Mouse (Mus musculus) neural tube, embryonic 11.5 days (tissue): ENCODE measurements around the gene Tnfsf10. TPM values are rescaled to one million over a fixed set of nuclear protein-coding genes. Genes with fewer than 3 reads are reported as not detected.
"Not testable (repeated sequence)": the region's sequence is repeated elsewhere in the genome, so short reads cannot be mapped to it uniquely, and the experiment has no call there.

ENCODE experiments used
- ATAC-seq: fragments of 200-750 bp; cut with Nextera tagmentation; 2 replicates; pipeline ENCODE4 v1.8.0; 2017; ENCODE audit warnings: moderate number of reproducible peaks, mild to moderate bottlenecking, moderate TSS enrichment, moderate library complexity; ENCODE audit not compliant: insufficient read depth, low FRiP score, low TSS enrichment
- DNase-seq: peaks from one replicate; pipeline ENCODE4 v3.0.0-alpha.2; 2015; ENCODE audit warnings: low spot score
- H3K27ac ChIP-seq: fragments of 300-500 bp; sonication (generic); 2 replicates; pipeline ENCODE4 v1.5.1; 2014; ENCODE audit warnings: low read depth, mild to moderate bottlenecking, low read length
- H3K27me3 ChIP-seq: fragments of 300-500 bp; sonication (generic); 2 replicates; pipeline ENCODE4 v1.6.1; 2014; ENCODE audit warnings: mild to moderate bottlenecking, low read length, mixed read lengths; ENCODE audit not compliant: control insufficient read depth, insufficient read depth
- H3K36me3 ChIP-seq: fragments of 300-500 bp; sonication (generic); 2 replicates; pipeline ENCODE4 v1.6.1; 2014; ENCODE audit warnings: mild to moderate bottlenecking, low read length, moderate library complexity, mixed read lengths; ENCODE audit not compliant: control insufficient read depth, insufficient read depth
- H3K4me1 ChIP-seq: fragments of 300-500 bp; sonication (generic); 2 replicates; pipeline ENCODE4 v1.6.1; 2014; ENCODE audit warnings: low read length, mixed read lengths; ENCODE audit not compliant: control insufficient read depth, insufficient read depth
- H3K4me2 ChIP-seq: fragments of 300-500 bp; sonication (generic); 2 replicates; pipeline ENCODE4 v1.6.1; 2014; ENCODE audit warnings: low read depth, mild to moderate bottlenecking, moderate library complexity
- H3K4me3 ChIP-seq: fragments of 300-500 bp; sonication (generic); 2 replicates; pipeline ENCODE4 v1.5.1; 2014; ENCODE audit warnings: low read depth, low read length
- H3K9ac ChIP-seq: fragments of 300-500 bp; sonication (generic); 2 replicates; pipeline ENCODE4 v1.6.1; 2014; ENCODE audit warnings: mild to moderate bottlenecking, low read length
- H3K9me3 ChIP-seq: fragments of 300-500 bp; sonication (generic); 2 replicates; pipeline ENCODE4 v1.6.1; 2016; ENCODE audit warnings: low read length; ENCODE audit not compliant: control insufficient read depth
- WGBS: fragments of 180-500 bp; shearing (Covaris S2); extraction: QIAGEN DNeasy Blood & Tissue Kit; methylation state at CpG from one replicate; pipeline ENCODE4 v1.1.7; 2014; 5-methylcytosine and 5-hydroxymethylcytosine counted together
- polyA plus RNA-seq: library from polyadenylated mRNA; unstranded; fragments of >200 nt; fragmentation: Nextera tagmentation; extraction: Ambion mirVana; gene quantifications from 2 replicates; pipeline ENCODE4 v1.2.1, GENCODE M21; 2014

Tnfsf10 gene
- not detected in 2 replicates for polyA plus RNA-seq

GRCm38 (mm10) chr3:27316559-27317287 lies at the start of gene Tnfsf10:
Tnfsf10 (plus strand) TSS chr3:27317028.
- H3K4me1 ChIP-seq: no peaks in the 10 kb centered on the region
- H3K4me3 ChIP-seq: no peak within 1 kb of the TSS
- no peak within 1 kb of the TSS for H3K4me2 ChIP-seq
- no peaks in the 10 kb centered on the region for H3K36me3 ChIP-seq
- DNase-seq (no peak), ATAC-seq (no peak)
- no peaks in the 10 kb centered on the region for H3K27me3 ChIP-seq
- H3K9me3 ChIP-seq: no peaks in the 10 kb centered on the region
- H3K27ac ChIP-seq: no peak within 1 kb of the TSS
- no peak within 1 kb of the TSS for H3K9ac ChIP-seq
- 80% methylated on average over 9 of the region's 9 CpGs for WGBS

DNA sequence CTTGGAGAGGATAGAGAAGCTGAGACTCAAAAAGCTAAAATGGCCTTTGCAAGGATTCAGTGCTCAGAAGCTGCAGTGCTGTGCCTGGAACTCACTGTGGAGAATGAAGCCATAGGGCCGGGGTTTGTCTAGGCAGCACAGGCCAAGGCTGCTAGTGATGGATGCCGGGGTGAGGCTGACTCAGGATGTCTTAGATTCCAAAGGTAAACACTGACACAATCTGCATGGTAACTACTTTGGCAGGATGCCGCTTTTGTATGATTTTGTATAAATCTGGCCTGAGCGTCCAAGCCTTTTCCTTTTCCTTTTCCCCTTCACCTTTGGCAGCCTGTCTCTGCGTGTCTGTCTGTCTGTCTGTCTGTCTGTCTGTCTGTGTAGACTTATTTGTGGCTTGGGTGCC lies 49.5 kb upstream of the Tnfsf10 start:
- no peaks in the 10 kb centered on the region for H3K9me3 ChIP-seq
- H3K27me3 ChIP-seq: no peaks in the 10 kb centered on the region
- no peaks in the 10 kb centered on the region for H3K36me3 ChIP-seq
- DNase-seq: no peak
- no peaks in the 10 kb centered on the region for H3K4me1 ChIP-seq
- H3K9ac ChIP-seq: no peak overlapping the region
- H3K4me2 ChIP-seq: no peak overlapping the region
- 86% methylated on average over 5 of the region's 5 CpGs for WGBS
- no peak for ATAC-seq
- H3K4me3 ChIP-seq: no peak overlapping the region
- H3K27ac ChIP-seq: no peak overlapping the region

GRCm38 (mm10) chr3:27267887-27268286 lies 48.9 kb upstream of the Tnfsf10 start:
- Histone ChIP-seq H3K27ac (no peak overlapping the region), H3K9me3 (no peaks in the 10 kb centered on the region), H3K9ac (no peak overlapping the region), H3K4me3 (no peak overlapping the region), H3K4me1 (no peaks in the 10 kb centered on the region), H3K4me2 (no peak overlapping the region), H3K27me3 (no peaks in the 10 kb centered on the region), H3K36me3 (no peaks in the 10 kb centered on the region)
- 73% methylated on average over 4 of the region's 4 CpGs for WGBS
- ATAC-seq (no peak), DNase-seq (no peak)

DNA sequence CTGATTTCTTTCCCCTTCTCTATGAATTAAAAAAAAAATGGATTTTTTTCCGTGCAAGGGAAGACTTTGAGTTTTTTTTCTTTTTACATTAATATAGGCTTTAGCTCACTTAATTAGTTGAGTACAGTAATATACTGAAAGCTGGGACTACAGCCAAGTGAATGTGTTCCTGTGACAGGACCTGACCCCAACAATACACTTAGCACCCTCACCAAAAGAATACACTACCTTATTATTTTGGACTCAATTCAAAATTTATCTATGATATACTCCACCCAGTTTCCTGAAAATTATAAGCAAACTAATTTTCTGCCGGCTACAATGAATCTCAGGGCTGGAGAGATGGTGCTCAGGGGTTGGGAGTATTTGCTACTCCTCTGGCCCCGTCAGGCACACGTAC lies 47.7 kb upstream of the Tnfsf10 start:
- Histone ChIP-seq H3K4me1 (no peaks in the 10 kb centered on the region), H3K27ac (no peak overlapping the region), H3K9me3 (no peaks in the 10 kb centered on the region), H3K9ac (no peak overlapping the region), H3K4me3 (no peak overlapping the region), H3K27me3 (no peaks in the 10 kb centered on the region), H3K36me3 (no peaks in the 10 kb centered on the region), H3K4me2 (no peak overlapping the region)
- WGBS: 85% methylated on average over 4 of the region's 4 CpGs
- no peak for ATAC-seq
- DNase-seq: no peak

DNA sequence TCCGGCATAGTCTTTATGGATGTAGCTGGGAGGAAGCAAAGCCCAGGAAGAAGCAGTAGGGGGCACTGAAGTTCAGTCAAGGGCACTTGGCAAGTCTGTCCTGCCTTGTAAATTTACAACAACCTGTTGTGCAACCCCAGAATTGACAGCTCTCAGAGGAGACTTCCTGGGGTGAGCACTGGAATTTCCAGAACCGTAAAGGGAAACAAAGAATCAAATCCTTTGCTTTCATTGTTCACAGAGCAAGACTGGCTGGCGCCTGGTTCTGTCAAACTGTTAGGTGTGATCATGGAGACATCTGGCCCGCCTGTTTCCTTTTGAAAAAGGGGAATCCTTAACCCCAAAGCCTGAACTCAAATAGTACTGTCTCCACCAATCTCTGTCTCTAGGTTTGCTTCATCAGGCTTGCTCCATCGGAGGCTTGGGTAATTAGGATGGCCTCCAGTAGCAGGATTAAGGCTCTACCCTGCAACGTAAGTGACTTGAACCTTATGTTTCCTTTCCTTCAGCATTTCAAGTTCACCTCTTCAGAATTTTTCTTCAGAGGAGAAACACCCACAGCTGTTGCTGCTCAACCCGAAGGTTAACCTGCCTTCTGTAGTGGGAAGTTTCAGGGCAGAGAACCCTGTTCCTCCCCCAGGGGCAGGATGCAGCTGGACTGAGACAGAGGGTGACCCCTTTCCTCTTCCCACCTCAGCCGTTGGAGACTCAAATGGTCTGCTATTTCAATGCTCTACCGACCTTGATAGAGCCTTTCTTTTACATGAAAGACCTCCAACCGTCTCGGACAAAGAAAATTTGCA lies 46.5 kb upstream of the Tnfsf10 start:
- Histone ChIP-seq H3K27ac (0 out of 2 replicates have a peak overlapping the region, but pooled peaks have one; percentile 6), H3K4me1 (no peaks in the 10 kb centered on the region), H3K9me3 (no peaks in the 10 kb centered on the region), H3K27me3 (no peaks in the 10 kb centered on the region), H3K9ac (no peak overlapping the region), H3K4me3 (no peak overlapping the region), H3K4me2 (no peak overlapping the region), H3K36me3 (no peaks in the 10 kb centered on the region)
- ATAC-seq (no peak), DNase-seq (no peak)
- WGBS: 37% methylated on average over 11 of the region's 11 CpGs

DNA sequence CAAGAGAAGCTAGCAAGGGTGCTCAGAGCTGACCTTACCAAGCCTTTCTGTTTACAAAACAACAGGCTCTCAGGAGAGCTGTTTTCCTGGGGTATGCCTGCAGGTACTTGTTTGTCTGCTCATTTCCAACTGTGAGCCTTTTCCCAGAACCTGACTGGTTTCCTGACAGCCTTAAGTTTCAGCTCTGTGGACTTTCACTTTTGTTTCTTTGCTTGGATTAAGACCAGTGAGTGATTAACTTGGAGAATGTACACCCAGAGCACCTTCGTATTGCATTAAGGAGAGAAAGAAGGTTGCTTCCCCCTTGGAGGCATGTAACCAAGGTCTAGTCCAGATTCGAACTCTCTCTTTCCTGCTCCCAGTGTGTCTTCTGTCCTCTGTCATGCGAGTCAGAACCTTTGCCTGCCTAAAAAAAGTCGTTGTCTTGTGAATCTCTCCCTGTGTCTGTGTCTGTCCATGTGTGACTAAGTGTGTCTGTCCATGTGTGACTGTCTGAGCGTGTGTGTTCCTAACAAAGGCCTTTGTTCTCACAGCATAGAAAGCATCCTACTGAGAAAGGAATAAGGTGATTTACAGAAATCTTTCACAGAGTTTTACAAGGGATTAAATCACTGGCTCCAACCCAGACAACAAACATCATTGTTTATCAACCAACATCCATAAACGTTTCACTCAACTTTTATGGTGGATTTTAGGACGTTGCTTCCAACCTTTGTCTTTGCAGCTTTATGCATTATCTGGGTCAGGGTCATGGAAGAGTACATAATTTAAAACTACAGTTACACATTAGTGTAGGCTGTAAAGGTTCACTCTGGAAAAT lies 43.7 kb upstream of the Tnfsf10 start:
- 30% methylated on average over 7 of the region's 7 CpGs for WGBS
- Histone ChIP-seq H3K36me3 (no peaks in the 10 kb centered on the region), H3K4me1 (no peaks in the 10 kb centered on the region), H3K4me2 (no peak overlapping the region), H3K9me3 (no peaks in the 10 kb centered on the region), H3K4me3 (no peak overlapping the region), H3K27me3 (no peaks in the 10 kb centered on the region), H3K27ac (no peak overlapping the region), H3K9ac (no peak overlapping the region)
- ATAC-seq (peak; percentile 87), DNase-seq (no peak)

DNA sequence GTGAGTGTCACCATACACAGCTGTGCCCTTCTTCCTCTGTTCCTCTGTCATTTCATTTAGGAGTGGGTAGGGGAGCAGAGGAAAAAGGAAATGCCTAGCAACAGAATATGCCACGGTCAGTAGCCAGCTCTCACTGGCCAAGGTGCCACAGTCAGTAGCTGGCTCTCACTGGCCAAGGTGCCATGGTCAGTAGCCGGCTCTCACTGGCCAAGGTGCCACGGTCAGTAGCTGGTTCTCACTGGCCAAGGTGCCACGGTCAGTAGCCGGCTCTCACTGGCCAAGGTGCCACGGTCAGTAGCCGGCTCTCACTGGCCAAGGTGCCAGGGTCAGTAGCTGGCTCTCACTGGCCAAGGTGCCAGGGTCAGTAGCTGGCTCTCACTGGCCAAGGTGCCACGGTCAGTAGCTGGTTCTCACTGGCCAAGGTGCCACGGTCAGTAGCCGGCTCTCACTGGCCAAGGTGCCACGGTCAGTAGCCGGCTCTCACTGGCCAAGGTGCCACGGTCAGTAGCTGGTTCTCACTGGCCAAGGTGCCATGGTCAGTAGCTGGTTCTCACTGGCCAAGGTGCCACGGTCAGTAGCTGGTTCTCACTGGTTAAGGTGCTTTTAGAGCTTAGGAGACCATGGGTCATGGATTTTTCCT lies 37.4 kb upstream of the Tnfsf10 start:
- not testable (repeated sequence) for H3K27me3 ChIP-seq, H3K36me3 ChIP-seq, H3K9me3 ChIP-seq, ATAC-seq, H3K4me2 ChIP-seq, H3K27ac ChIP-seq, DNase-seq, H3K9ac ChIP-seq, H3K4me3 ChIP-seq, H3K4me1 ChIP-seq
- WGBS: 96% methylated on average over 11 of the region's 14 CpGs

DNA sequence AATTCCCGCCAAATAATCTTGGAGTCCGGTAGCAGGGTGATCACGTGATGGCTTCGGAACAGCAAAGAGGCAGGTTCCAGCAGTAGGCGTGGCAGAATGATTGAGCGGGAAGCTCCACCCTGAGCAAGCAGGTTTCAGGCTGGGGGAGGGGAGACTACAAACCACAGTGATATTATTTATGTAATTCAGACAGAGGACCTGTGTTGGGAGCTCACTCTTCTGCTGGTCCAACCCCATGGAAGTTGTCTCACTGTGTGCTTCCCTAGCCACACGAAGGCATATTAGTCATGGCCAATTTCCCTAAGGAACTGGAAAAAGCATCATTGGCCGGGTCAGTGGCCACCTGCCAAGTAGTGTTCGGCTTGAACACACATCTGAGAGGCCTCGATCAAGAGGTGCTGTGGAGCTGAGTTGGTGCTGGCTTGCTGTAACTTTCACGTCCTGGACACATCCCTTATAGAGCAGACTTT lies 36.5 kb upstream of the Tnfsf10 start:
- no peak for DNase-seq
- Histone ChIP-seq H3K9me3 (no peaks in the 10 kb centered on the region), H3K4me3 (no peak overlapping the region), H3K27ac (no peak overlapping the region), H3K36me3 (no peaks in the 10 kb centered on the region), H3K9ac (no peak overlapping the region), H3K4me1 (no peaks in the 10 kb centered on the region), H3K27me3 (no peaks in the 10 kb centered on the region), H3K4me2 (no peak overlapping the region)
- WGBS: 61% methylated on average over 11 of the region's 11 CpGs
- no peak for ATAC-seq
